Mouse (Mus musculus): ENCODE results near the gene Cdc25a. TPM values are rescaled to one million over a fixed set of nuclear protein-coding genes. Genes with fewer than 3 reads are reported as not detected.

Gene Cdc25a
- total RNA-seq (2021): 1 to 10 TPM; 4.3 to 5.6 TPM

DNA sequence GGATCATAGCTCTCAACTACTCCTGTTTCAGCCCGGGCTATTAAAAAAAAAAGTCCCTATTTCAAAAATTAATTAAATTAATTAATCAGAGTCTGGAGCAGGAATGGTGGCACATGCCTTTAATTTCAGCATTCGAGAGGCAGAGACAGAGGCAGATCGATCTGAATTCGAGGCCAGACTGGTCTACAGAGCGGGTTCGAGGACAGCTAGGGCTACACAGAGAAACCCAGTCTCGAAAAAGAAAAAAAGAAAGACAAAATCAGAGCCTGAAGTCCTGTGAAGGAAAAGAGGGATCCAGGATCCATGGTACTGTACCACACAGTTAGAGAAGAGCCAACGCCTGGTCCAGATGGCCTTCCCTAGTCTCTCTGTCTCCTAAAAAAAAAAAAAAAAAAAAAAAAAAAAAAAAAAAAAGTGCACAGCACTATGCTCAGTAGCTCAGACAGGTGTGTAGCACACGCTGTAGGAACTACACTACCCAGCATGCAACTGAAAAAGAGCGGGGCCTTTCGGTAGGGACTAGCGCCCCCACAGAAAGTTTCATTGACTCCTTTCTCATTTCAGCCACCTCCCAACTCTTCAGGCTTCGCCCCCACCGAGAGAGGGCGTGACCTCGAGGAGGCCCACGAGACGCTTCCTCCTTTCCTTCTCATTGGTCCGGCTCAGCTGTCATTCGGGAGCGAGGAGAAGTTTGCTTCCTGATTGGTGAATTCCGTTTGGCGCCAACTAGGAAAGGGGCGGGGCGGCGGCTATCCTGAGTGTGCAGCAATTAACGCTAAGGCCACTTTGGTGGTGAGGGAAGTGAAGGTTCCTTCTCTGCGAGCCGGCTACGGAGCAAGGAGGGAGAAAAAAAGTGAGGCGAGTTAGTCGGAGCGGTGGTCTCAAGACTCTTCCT is at the start of gene Cdc25a:
Gene Cdc25a, plus strand, starts transcription at position 783 of the 895 bp plus-strand sequence.
- DNase-seq (ENCODE audit: extremely low spot score in 1 of 2, low spot score in 1 of 2): peak; percentile 87 to 89

DNA sequence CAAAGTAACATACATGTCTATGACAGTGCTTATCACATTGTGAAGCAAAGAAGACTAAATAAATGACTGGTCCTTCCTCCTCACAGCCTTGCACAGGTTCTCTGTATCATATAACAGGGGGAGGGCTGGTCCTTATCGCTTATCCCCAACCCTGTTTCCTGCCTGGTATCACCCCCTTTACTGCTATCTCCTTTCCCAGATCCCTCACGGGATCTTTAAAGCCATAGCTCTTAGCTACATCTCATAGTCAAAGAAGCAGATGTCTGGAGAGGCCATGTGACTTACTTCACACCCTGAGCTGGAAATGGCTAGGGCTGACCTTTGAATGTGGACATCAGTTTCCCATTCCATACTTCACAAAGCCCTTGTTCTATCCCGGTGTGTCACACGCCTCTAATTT is 49.6 kb upstream of the Cdc25a start:
- DNase-seq (ENCODE audit: extremely low spot score in 1 of 2, low spot score in 1 of 2): no peak

DNA sequence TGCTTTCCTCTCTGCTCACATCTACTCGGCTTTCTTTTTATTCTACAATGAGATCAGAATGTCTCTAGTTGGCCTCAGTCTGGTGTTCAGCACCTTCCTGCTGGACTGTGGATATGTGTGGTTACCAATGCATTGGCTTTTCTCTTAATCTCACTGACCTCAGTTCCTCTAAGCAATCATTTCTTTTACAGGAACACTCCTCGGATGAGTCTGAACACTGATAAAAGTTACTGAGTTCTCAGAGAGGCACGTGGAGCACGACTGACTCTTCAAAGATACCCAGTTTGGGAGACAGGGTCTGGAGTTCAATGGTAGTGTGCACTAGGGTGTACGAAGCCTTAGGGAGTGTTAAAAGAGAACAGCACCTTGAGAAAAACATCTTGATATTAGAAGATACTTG is 49.2 kb upstream of the Cdc25a start:
- DNase-seq (ENCODE audit: extremely low spot score in 1 of 2, low spot score in 1 of 2): no peak

DNA sequence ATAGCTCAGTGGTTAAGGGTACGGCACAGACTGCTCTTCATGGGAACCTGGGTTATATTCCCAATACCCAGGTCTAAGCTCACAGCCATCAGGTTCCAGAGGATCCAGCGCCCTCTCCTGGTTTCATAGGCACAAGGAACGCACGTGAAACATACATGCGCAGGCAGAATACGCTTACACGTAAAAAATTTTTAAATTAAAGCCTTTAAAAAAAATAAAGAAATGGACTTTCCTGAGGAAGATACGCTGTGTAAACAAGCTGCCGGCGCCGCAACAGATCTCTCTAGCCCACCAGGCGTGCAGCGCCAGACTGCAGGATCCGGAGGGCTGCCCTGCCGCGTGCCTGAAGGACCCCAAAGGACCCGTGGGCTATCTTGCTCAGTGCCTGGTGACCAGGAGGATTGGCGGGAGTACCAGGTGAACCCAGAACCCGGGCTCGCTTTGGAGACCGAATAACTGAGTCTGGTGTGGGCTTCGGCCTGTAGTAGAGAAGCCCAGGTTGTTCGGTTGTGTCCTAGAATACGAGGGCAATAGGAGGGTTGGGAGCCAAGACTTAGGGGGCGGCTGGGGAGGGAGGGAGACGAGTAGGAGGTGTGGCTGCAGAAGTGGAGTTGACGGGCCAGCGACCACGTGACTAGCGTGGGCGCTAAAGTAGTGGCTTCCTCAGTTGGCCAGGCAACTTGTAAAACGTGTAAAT is 42.8 kb upstream of the Cdc25a start, which contains the start of gene Nme6:
Gene Nme6, plus strand, starts transcription at position 359 of the 697 bp plus-strand sequence.
- DNase-seq (ENCODE audit: extremely low spot score in 1 of 2, low spot score in 1 of 2): peak; percentile 69 to 87

DNA sequence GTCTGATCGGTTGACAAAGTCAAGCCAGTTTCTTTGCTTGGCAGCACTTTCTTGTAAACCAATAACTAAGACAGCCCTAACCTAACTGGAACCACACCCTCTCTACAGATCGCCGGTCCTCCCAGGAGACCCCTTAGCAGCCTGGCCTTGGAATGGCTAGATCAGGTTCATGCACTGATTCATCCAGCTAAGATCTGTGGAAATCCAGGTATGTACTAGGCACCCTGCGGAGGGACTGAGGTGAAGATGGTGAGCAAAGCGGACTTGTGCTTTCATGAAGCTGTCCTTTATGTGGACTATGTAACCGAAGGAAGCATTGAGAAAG is 42.3 kb upstream of the Cdc25a start:
- DNase-seq (ENCODE audit: extremely low spot score in 1 of 2, low spot score in 1 of 2): no peak

DNA sequence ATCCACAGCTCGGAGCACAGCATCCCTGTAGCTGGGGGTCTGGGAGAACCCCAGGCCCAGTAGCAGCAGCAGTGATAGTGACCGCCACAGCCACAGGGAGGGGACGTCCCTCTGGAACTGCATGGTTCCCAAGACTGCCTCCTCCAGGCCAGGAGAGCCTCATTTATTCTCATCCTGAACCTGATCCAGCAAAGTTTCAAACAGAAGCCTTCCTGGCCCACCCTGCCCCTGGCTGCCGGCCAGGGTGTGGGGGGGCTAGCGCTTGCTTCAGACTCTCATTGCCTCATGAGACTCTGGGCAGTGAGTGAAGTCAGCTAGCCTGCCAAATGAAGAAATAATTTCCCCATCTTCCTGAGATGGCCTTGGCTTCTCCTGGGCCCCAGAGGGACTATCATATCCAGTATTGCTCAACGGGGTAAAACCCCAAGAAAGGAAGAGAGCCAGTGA is 26.0 kb upstream of the Cdc25a start, which contains the start of gene Camp:
Gene Camp, minus strand, starts transcription at position 306 of the 447 bp plus-strand sequence.
- no peak for DNase-seq (ENCODE audit: extremely low spot score in 1 of 2, low spot score in 1 of 2)

DNA sequence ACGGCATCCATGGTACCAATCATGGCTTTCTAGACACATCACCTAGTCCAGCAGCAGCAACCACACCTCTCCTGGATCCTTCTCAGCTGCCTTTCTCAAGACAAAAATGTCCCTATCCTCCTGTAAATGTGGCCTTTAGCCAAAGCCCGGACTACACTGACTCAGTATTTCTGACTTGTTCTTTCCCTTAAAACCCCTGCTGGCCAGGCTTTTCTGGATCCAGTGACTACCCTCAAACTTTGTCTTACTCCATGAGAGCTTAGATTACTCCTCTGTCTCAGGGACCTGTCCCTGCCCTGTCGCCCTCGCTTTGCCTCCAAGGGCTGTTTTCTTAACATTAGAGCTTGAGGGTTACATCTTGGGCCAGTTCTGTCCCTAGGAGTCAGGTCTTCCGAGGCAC is 25.3 kb upstream of the Cdc25a start:
- DNase-seq (ENCODE audit: extremely low spot score in 1 of 2, low spot score in 1 of 2): no peak

DNA sequence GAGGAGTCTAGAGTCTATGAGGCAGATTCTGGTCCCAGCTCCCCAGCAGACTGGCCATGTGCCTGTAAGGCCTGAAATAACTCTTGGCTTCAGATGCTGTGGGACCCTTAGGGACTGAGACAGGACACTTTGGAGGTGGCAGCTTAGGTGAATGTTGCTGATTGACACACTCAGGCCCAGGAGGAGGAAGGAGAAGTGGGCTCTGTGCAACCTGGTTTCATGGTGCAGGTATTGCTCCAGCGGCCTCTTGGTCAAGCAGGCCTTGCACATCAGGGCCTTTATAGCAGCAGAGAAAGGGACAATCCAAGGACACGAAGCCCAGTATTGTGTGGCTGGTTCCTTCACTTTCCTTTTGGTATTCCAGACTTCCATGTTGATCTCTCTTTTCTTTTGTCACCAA is 21.0 kb upstream of the Cdc25a start:
- DNase-seq (ENCODE audit: extremely low spot score in 1 of 2, low spot score in 1 of 2): no peak

DNA sequence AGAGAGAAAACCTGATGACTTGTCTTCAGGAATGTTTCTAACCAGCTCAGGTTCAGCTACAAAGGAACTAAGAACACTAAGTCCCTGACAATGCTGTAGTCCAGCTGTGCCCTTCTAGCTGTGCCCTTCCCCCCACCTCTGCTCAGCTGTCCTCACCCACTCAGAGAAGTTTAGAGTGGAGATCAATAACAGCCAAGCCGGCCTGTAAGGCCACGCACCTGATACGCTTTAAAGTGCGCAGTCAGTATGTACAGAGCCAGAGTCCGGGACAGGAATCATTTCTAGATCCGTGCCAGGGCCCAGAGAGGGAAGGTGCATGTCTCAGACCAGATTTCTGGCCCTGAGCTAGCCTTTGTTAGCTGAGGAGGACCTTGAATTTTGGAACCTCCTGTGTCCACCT is 19.4 kb upstream of the Cdc25a start:
- no peak for DNase-seq (ENCODE audit: extremely low spot score in 1 of 2, low spot score in 1 of 2)

DNA sequence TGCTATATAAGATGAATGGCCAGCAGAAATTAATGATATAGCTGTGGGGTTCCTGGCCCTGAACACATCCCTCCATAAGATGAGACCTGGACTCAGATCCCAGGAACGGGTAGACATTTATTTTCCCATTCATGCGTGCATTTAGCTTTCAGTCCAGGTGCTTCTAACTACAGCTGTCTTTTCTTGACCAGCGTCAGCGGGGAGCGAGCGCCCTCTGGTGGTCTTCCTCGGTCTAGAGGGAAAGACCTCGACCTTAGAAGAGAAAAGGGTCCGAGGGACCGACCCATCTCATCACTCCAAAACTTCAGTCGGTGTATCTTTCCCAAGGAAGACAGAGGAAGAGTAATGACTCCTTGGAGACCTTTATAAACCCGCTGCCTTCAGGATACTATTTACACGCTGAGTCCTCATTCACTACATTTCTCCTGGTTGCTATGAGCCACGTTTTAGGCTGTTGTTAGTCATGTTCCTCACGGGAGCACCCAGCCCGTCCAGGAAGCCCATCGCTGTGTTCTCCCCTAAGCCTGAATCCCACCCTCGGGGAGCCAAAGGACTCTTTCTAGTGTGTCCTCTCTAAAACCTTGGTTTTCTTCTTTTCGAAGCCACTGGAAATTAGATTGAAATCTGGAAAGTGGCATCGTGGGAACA is 12.9 kb upstream of the Cdc25a start:
- peak; percentile 75 to 92 for DNase-seq (ENCODE audit: extremely low spot score in 1 of 2, low spot score in 1 of 2)

DNA sequence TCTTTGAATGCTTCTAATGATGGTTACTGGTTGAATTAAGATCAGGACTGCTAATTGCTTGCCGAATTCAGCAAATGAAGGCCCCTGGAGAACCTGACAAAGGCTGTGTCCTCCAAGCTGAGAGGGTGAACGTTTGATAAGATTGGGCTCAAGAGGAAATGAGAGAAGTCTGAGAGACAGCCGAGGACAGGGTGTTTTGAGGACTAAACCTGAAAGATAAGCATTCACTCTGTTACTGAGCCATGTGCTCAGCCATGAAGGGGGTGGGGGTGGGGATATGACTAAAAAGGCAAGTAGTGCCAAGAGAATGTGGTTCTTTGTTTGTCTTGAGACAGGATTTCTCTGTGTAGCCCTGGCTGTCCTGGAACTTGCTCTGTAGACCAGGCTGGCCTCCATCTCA is 12.3 kb upstream of the Cdc25a start:
- no peak for DNase-seq (ENCODE audit: extremely low spot score in 1 of 2, low spot score in 1 of 2)

DNA sequence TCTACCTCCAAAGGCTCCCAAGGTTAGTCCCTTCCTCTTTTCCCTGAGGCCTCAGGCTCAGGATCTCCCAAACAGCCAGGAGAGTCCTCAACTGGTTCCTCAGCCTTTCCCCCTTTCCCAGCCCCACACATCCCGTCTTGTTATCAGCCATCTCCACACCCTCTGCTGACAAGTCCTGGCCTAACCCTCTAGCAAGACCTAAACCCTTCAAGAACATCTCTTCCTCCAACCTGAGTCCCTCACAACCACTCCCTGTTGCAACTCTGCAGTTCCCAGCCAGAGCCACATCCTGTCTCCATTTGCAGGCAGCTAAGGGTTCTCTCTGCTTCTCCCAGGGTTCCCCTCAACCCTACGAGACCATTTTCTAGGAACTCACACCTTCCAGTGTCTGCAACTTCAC is 9.2 kb upstream of the Cdc25a start:
- no peak for DNase-seq (ENCODE audit: extremely low spot score in 1 of 2, low spot score in 1 of 2)

DNA sequence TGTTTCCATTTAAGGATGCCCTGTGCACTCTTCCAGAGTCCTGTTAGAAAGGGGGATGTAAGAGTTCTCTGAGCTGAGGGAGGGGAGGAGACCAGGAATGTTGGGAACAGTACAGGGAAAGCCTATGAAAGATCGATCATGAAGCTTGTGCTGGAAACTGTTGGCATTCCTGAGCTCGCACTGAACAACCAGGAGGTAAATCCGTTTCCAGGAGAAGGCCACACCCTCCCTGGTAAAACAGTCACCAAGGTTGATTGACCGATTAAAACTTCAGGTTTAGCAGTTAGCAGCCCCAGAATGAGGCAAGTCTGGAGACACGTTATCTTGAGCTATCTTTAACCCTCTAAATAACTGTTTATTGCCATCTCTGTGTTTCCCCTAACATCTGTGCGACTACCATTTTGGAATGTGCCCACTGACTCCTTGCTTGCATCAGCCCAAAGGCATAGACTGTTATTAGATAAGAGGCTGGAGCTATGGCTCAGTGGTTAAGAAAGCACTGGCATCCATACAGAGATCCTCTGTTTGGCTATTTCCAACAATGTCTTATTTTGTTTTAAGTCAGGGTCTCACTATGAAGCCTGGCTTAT is 4.3 kb upstream of the Cdc25a start:
- DNase-seq (ENCODE audit: extremely low spot score in 1 of 2, low spot score in 1 of 2): no peak

DNA sequence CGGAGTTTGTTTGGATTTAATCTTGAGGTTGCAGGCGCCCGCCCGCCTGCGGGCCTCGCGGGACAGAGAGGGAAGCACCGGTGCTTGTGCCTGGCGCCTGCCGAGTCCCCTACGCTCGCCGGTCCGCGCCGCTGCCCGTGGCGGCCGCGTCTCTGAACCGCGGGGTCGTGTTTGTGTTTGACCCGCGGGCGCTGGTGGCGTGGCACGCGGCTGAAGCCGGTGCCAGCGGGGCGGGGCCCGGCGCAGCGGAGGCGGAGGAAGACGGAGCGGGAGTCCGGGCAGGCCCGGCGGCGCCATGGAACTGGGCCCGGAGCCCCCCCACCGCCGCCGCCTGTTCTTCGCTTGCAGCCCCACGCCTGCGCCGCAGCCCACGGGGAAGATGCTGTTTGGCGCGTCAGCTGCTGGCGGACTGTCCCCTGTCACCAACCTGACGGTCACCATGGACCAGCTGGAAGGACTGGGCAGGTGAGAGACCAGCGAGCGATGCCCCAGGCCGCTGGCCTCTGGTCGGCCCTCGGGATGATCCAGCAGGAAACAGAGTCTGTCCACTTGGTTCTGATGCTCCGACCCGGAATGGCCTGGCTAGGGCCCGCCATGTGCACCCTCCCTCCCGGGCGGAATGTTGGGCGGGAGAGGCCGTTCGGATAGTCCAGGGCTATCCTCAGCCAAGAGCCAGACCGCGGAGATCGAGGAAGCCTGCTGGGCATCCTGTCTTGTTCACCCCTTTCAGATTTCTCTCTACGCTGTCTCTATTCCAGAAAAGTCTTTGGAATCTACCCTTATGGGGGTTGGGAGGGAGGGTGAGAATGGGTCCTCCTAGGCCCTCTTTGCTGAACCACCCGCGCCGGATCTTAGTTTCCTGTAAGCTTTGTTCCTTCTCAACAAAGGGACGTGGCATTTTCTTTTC is 569 bp downstream of the Cdc25a start:
- DNase-seq (ENCODE audit: extremely low spot score in 1 of 2, low spot score in 1 of 2): peak; percentile 23 to 31

DNA sequence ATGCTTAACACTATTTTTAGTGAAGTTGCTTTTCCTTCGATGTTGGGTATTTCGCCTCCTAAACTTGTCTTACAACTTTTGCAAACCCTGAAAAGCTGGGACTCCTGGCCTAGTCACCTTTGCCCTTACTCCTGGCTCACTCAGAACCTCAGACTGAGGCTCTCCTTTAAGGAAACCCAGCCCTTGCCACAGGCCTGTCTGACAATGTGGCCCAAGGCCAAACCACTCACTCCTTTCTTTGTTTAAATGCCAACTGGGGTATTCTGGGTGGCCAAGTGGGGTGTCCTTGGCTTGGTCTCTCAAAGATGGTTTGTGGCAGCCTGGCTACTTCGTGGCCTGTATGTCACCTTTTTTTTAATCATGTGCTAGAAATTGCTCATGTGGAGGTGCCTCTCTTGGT is 1.4 kb downstream of the Cdc25a start:
- DNase-seq (ENCODE audit: extremely low spot score in 1 of 2, low spot score in 1 of 2): no peak

DNA sequence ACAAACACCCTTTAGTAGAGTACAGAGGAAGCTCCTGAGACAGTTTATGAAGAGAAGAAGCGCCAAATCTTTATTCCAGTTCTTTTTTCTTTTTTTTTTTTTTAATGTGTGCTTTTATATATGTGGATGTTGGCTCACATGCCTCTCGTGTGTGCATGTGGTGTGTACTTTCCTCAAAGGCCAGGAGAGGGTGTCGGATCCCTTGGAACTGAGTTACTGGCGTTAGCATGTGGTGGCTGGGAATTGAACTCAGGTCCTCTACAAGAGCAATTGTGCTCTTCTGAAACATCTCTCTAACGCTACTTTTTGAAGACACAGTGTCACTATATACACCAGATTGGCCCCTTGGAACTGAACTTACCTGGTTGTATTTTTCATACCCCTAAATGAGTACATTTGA is 2.3 kb downstream of the Cdc25a start:
- no peak for DNase-seq (ENCODE audit: extremely low spot score in 1 of 2, low spot score in 1 of 2)

DNA sequence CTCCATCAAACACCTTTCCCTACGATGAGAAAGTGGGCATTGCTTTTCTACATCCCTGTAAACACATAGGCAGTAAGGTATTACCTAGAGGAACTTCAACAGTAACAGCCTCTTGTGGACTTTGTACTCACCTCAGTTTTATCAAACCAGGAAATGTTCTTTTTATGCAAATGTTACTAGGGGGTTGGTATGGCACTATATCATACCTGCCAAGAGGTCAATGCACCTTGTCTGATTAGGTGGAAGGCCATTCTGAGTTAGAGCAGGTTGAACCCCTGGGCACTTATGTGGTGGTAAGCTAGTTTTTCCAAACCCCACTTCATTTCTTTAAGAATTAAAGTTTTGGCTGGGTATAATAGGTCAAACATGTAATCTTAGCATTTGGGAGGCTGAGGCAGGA is 3.9 kb downstream of the Cdc25a start:
- DNase-seq (ENCODE audit: extremely low spot score in 1 of 2, low spot score in 1 of 2): no peak

DNA sequence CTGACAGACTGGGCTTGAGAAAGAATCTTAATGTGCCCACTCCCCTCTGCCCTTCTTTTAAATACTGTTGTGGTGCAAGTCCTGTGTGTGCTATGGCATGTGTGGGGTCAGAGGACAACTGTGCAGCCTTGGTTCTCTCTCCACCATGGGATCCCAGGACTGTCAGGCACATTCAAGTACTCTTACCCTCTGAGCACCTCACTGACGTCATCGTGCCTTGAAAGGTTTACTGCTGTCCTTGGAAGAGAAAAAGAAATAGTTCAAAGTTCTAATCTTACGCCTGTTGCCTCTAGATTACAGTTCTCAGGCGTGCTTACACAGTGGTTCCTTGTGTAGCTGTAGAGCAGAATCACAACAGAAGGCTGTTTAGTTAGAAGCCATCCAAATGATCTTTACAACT is 10.9 kb downstream of the Cdc25a start:
- no peak for DNase-seq (ENCODE audit: extremely low spot score in 1 of 2, low spot score in 1 of 2)

DNA sequence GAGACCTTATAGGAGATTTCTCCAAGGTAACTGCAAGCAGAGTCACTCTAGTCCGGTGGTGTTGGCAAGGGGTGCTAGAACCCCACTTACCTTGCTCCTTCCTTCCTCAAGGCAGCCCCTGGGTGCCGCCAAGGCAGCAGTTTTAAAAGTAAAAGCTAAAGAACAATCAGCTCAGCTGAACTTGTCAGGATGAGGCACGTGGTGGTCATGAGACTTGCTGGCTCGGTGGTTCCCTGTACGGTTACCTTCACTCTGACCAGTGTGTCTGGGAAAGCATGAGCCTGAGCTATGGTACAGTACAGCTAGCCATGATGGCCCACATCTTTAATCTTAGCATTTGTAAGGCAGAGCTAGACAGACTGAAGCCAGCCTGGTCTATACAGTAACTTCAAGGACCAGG is 11.9 kb downstream of the Cdc25a start:
- DNase-seq (ENCODE audit: extremely low spot score in 1 of 2, low spot score in 1 of 2): no peak

DNA sequence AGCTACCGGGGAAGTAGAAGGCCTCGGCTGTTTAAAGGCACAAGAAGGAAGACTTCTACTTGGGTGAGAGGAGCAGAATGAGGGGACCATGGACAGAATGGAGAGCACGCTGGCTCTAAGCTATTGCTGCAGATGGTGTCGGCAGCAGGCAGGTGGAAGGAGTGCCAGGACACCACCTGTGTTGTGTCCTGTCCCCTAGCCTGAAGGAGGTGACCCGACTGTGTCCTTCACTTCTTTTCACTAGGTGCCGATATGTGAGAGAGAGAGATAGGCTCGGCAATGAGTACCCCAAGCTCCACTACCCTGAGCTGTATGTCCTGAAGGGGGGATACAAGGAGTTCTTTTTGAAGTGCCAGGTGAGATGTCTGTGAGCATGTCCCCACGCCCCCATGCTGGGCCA is 16.1 kb downstream of the Cdc25a start:
- DNase-seq (ENCODE audit: extremely low spot score in 1 of 2, low spot score in 1 of 2): no peak
